14 mouse cellular contexts compared by ENCODE assay signal in the genomic region with DNA sequence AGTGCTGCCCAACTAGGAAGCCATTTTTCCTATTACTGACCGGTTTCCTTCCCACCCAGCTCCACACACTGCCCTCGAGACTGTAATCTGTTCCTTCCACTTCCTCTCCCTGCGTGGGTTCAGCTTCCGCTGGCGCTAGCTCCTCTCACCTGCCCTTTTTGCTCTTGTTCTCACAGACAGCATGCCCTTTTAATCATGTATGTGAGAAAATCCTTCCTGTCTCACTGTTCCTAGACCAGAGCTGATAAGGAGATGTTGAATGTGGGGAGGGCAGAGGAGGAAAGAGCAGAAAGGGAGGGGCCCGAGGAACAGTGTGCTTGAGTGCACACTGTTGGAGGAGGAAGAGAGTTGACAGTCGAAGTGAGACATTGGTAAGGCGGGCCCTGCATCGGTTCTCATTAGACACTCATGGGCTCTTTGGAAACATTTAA. TPM values are rescaled to one million over a fixed set of nuclear protein-coding genes. Genes with fewer than 3 reads are reported as not detected.
DNase-seq lines count a peak whose midpoint lies in the region; ATAC-seq and TF ChIP-seq lines count a peak whose summit lies in the region.
"Had no signal": no experiment of that assay in that cellular context is flagged by ENCODE, and none has a peak within 500 bp of the region (broad histone marks: within the 10 kb centered on the region; RNA-seq: fewer than 3 reads in every experiment).

A gene (minus strand): TSS at position 261 of the 431 bp plus-strand sequence.

- no peaks in the 10 kb centered on the region for H3K36me3 ChIP-seq in heart, postnatal 0 days (replicated peaks; ENCODE audit: control insufficient read depth, insufficient read depth, low read length)
- H3K36me3 ChIP-seq: embryonic facial prominence, embryonic 15.5 days; hindbrain, embryonic 15.5 days had no signal

- H3K4me2 ChIP-seq in heart, postnatal 0 days (ENCODE audit: low read depth, low read length): no peak within 1 kb of the TSS
- H3K4me2 ChIP-seq: embryonic facial prominence, embryonic 15.5 days; hindbrain, embryonic 15.5 days; lung, embryonic 14.5 days had no signal

- H3K27me3 ChIP-seq in heart, postnatal 0 days (ENCODE audit: control insufficient read depth, insufficient read depth, low read length): no peaks in the 10 kb centered on the region
- H3K27me3 ChIP-seq: embryonic facial prominence, embryonic 15.5 days; hindbrain, embryonic 15.5 days had no signal

- DNase-seq in heart, postnatal 0 days (ENCODE audit: low spot score): no peak
- no peak for DNase-seq in heart, adult 8-10 months (ENCODE audit: low spot score)
- no peak for DNase-seq in cerebellum, postnatal 4 days (ENCODE audit: low spot score in 2 of 2)
- DNase-seq in left cerebral cortex, postnatal 25 days (ENCODE audit: low spot score in 2 of 2): no peak
- DNase-seq: cerebellum, adult 2 months; lung, embryonic 14.5 days; thymus, adult 18-20 months had no signal

- H3K9me3 ChIP-seq in heart, postnatal 0 days (replicated peaks; ENCODE audit: control insufficient read depth, low read length): no peaks in the 10 kb centered on the region
- H3K9me3 ChIP-seq: embryonic facial prominence, embryonic 15.5 days; hindbrain, embryonic 15.5 days had no signal

- H3K9ac ChIP-seq in heart, postnatal 0 days (replicated peaks; ENCODE audit: low read depth, low read length): no peak within 1 kb of the TSS
- H3K9ac ChIP-seq: embryonic facial prominence, embryonic 15.5 days; hindbrain, embryonic 15.5 days; lung, embryonic 14.5 days had no signal

- H3K27ac ChIP-seq in heart, postnatal 0 days (ENCODE audit: low read depth): no peak within 1 kb of the TSS
- H3K27ac ChIP-seq: embryonic facial prominence, embryonic 15.5 days; hindbrain, embryonic 15.5 days had no signal

- 0 out of 2 replicates have a peak, but pooled peaks cover under 1% of the 10 kb centered on the region for H3K4me1 ChIP-seq in heart, postnatal 0 days (ENCODE audit: control insufficient read depth, insufficient read depth)
- H3K4me1 ChIP-seq: embryonic facial prominence, embryonic 15.5 days; hindbrain, embryonic 15.5 days had no signal

- H3K4me3 ChIP-seq in heart, postnatal 0 days (ENCODE audit: low read depth, low read length): no peak within 1 kb of the TSS
- H3K4me3 ChIP-seq: embryonic facial prominence, embryonic 15.5 days; hindbrain, embryonic 15.5 days had no signal

- ATAC-seq in heart, postnatal 0 days (ENCODE audit: insufficient read depth, low read depth): peak; percentile 39; the same call in 1 of the 2 replicates
- peak; percentile 70 for ATAC-seq in CD4-positive, CD25-positive, alpha-beta regulatory T cell, adult 4 months
- peak; percentile 57 to 63 for ATAC-seq in hematopoietic stem cell, adult 5-6 weeks (replicated peaks in 1 of 2; ENCODE audit: insufficient read depth in 1 of 2, low FRiP score in 2 of 2, low TSS enrichment in 1 of 2, low read depth in 1 of 2, poor library complexity in 2 of 2, severe bottlenecking in 2 of 2)
- ATAC-seq in megakaryocyte progenitor cell, adult 5-6 weeks (replicated peaks; ENCODE audit: poor library complexity): peak; percentile 66
- ATAC-seq in cerebellum, adult (ENCODE audit: insufficient number of reproducible peaks, low FRiP score, low TSS enrichment): no peak

- intact Hi-C loops in left cerebral cortex, postnatal 25 days (cut with DNase I): no loop called here

- TF ChIP-seq CTCF in heart, postnatal 0 days (IDR thresholded peaks at IDR 0.05; ENCODE audit: low read depth): no peak

- WGBS in heart, postnatal 0 days: 32% methylated on average over 9 of the region's 9 CpGs

- TF ChIP-seq EP300 in heart, postnatal 0 days (IDR thresholded peaks at IDR 0.05; ENCODE audit: low read depth): no peak

RNA-seq across cellular contexts. Expression of the gene that starts here (rescaled TPM):
- total RNA-seq in heart, postnatal 0 days (2014; rRNA removed; ENCODE audit: low replicate concordance): not detected in 2 replicates
- 0.40 TPM in 1 of 2 replicates, not detected in the other for polyA plus RNA-seq in heart, postnatal 0 days (2015; fragmentation: Nextera tagmentation; extraction: Ambion mirVana)
- total RNA-seq in heart, adult 8-10 months (2022): not detected
- polyA plus RNA-seq in CD4-positive, CD25-positive, alpha-beta regulatory T cell, adult 4 months (2017; shearing (Covaris generic)): not detected
- 5.3 TPM in 1 of 2 replicates, not detected in the other for total RNA-seq in hematopoietic stem cell, adult 5-6 weeks (2017)
- total RNA-seq in megakaryocyte progenitor cell, adult 5-6 weeks (2015): 6.2 and 8.9 TPM in 2 replicates
- total RNA-seq in megakaryocyte progenitor cell, adult 5-6 weeks (2017): 4.9 and 5.0 TPM in 2 replicates
- not detected for total RNA-seq in left cerebral cortex, postnatal 25 days (2021)
- total RNA-seq: left cerebral cortex, adult 18-20 months had no signal
- polyA plus RNA-seq: cerebellum, adult 2 months; hindbrain, embryonic 15.5 days; lung, embryonic 14.5 days had no signal

Comparison
In these comparisons a context has a peak if more than half of its experiments do, and no peak if none do; other contexts are left out.
1. Peak in ATAC-seq in heart, postnatal 0 days; RNA of the gene not detected or under 1 TPM.
2. Peak in ATAC-seq in CD4-positive, CD25-positive, alpha-beta regulatory T cell, adult 4 months; RNA of the gene not detected or under 1 TPM.